Mouse (Mus musculus): Measurements from ENCODE around the gene Rab7b. TPM values are rescaled to one million over a fixed set of nuclear protein-coding genes. Genes with fewer than 3 reads are reported as not detected.

Gene Rab7b
- polyA plus RNA-seq, 1 experiment = 4.8 TPM

DNA sequence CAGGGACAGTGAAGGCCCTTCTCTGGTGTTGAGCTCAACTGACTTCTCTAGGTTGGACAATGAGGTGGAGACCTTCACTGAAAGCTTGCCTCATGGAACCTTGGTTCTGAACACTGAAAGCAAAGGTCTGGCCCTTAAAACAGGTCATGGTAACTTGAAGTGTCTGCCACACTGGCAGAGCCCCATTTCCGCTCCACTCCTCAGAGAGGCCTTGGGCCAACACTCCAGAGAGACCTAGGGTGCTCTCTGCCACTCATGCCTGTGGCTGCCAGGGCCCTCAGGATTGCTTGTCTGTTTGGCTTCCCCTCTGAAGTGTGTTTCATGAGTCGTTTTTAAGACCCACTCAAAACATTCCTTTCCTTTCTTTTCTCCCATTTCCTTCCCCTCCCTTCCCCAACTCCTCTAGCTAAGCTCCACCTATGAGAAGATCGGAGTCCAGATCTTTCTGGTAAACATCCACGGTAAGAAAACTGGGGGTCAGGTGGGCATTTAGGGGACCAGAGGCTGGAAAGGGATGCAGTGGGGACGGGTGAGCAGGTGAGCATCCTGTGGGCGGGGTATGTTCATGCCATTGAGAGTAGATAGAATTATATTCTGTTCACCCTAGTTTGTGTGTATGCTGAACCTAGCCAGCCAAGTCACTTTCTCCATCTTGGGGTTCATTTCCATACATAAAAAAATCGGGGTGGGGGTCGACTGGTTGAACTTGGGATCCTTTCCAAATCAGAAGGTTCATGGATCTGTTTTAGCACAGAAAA is 76.3 kb downstream of the Rab7b start:
- TF ChIP-seq POLR2A (IDR thresholded peaks at IDR 0.05; ENCODE audit: borderline replicate concordance, insufficient read depth, low read length) (no peak), CTCF (IDR thresholded peaks at IDR 0.05; ENCODE audit: borderline replicate concordance, insufficient read depth, low read depth, low read length) (no peak)
- Histone ChIP-seq H3K27ac (ENCODE audit: insufficient read depth, low read length) (no peak overlapping the region), H3K4me3 (replicated peaks; ENCODE audit: insufficient read depth, low read depth, low read length) (no peak overlapping the region), H3K4me1 (ENCODE audit: control insufficient read depth, insufficient read depth, low read length) (no peaks in the 10 kb centered on the region), H3K27me3 (ENCODE audit: control insufficient read depth, insufficient read depth, low read length) (no peaks in the 10 kb centered on the region)
- WGBS = 60% methylated on average over 8 of the region's 8 CpGs
- no peak for DNase-seq

Other genes with a start within 250 kb of the Rab7b start
- 83.1 and 94.6 TPM in 2 replicates for gene Srgap2, start 161.3 kb upstream of the Rab7b start, polyA plus RNA-seq (2012; rRNA removed)
- 1.9 TPM in 2 replicates for gene Fam72a, start 160.8 kb upstream of the Rab7b start, polyA plus RNA-seq (2012; rRNA removed)
- not detected in 2 replicates for gene Avpr1b, start 89.5 kb upstream of the Rab7b start, polyA plus RNA-seq (2012; rRNA removed)
- gene Ctse, start 50.4 kb upstream of the Rab7b start, polyA plus RNA-seq (2012; rRNA removed) = 0.10 and 0.19 TPM in 2 replicates
- gene Slc26a9, start 55.3 kb downstream of the Rab7b start, polyA plus RNA-seq (2012; rRNA removed) = 0.05 TPM in 2 replicates
- 2.1 and 2.7 TPM in 2 replicates for gene Pm20d1, start 108.7 kb downstream of the Rab7b start, polyA plus RNA-seq (2012; rRNA removed)
- gene Slc41a1, start 138.8 kb downstream of the Rab7b start, polyA plus RNA-seq (2012; rRNA removed) = 55.3 and 55.5 TPM in 2 replicates
- gene Rab29, start 178.5 kb downstream of the Rab7b start, polyA plus RNA-seq (2012; rRNA removed) = 11.9 and 13.3 TPM in 2 replicates
- gene Nucks1, start 221.8 kb downstream of the Rab7b start, polyA plus RNA-seq (2012; rRNA removed) = 47.4 and 49.5 TPM in 2 replicates